Mouse (Mus musculus) heart, postnatal 36 days (tissue): ENCODE measurements around the gene Rnase4. TPM values are rescaled to one million over a fixed set of nuclear protein-coding genes. Genes with fewer than 3 reads are reported as not detected.

Experiments used
- DNase-seq, 2 experiments: peaks; one replicate each; pipeline ENCODE4 v3.0.0; 2021 to 2022
- intact Hi-C: fragments of 180-260 bp; cut with DNase I; formaldehyde crosslinking; loops from one replicate; pipeline ENCODE4 v1.15.1; 2025
- total RNA-seq, 2 experiments: library from RNA; stranded (reverse); gene quantifications; 2 replicates each; pipeline ENCODE4 v1.2.3; 2021

The Rnase4 gene
- total RNA-seq, 2 experiments from 2014 or later = 58.7 to 61.0 TPM

- intact Hi-C loops = no loop called here
- DNase-seq = no peak
Observed at GRCm38 (mm10) chr14:51125684-51126083, 34.8 kb downstream of the Rnase4 start.

DNA sequence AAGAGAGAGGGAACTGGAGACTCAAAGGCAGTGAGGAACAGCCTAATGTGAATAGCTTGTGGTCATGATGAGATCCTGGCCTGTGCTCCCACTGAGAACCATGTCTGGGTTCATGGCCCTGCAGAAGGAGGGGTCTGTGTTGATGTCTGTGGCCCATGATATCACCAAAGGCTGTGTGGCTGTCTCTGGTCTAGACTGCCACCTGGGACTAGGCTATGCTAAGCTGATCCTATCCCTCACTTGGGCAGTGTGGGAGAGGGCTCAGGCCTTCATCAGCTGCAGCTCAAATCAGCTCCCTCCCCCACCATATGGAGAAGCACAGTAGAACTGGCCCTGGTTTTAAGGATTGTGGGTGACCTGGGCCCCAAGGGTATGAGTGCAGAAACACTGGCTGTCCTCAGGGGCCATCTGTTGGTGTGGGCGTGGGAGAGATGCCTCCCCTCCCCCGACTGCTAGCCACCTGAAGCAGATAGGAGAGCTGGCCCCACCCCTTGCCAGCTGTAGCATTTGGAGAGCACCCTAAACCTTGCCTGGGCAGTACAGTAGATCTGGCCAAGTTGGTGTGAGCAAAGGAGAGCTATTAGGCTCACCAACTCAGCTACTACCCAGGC lies 36.9 kb downstream of the Rnase4 start:
- intact Hi-C loops = no loop called here
- no peak for DNase-seq

DNA sequence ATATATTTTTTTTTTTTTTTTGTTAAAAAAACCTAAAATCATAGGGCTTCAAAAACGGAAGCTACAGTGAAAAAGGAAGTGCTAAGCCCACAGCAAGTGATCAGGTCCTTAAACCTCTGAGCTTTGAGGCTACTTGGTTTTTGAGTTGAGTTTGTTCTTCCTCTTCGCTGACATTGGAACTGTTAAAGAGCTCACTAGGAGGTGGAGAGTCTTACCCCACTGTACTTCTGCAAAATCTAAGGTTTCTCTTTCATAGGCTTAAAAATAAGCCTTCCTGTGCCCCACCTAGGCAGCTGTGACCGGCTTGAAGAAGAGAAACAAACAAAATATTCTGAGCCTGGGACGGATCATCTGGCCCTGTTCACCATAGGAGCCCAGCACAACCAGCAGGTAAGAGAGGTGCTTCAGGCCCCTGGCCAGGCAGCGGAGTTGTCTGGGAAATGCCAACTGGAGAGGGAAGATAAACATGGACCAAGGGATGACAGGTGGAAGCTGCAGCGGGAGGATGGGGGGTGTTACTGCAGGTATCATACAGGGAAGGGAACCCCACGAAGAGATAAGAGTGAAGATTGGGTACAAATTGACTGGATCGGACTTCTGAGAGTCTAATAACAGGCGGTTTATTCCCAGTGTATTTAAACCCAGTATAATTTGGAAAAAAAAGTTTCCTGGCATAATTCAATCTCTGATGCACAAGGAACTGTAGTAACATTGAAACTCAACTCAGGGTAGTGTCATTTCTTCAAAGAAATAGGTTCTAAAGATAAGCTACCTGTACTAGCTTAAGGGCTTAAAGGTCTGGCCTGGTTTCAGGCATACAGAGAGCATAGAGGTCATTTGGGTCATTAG lies 38.1 kb downstream of the Rnase4 start:
- intact Hi-C loops = no loop called here
- DNase-seq = no peak

DNA sequence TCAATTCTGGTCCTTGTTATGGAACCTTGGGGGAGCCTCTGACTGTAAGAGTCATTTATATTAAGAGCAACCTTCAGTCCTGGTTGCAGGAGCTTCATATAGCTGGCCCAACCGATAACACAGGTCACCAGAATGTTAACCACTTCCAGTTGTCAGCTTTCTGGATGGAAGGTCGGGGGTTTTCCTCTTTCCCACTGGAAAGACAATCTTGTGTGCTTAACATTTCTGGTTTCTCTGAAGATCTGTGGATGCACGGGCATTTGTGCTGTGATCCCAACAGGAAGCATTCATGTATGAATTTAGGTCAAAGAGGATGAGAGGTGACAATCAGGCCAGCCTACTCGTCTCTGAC lies 38.7 kb downstream of the Rnase4 start:
- DNase-seq = no peak
- intact Hi-C loops = no loop called here

DNA sequence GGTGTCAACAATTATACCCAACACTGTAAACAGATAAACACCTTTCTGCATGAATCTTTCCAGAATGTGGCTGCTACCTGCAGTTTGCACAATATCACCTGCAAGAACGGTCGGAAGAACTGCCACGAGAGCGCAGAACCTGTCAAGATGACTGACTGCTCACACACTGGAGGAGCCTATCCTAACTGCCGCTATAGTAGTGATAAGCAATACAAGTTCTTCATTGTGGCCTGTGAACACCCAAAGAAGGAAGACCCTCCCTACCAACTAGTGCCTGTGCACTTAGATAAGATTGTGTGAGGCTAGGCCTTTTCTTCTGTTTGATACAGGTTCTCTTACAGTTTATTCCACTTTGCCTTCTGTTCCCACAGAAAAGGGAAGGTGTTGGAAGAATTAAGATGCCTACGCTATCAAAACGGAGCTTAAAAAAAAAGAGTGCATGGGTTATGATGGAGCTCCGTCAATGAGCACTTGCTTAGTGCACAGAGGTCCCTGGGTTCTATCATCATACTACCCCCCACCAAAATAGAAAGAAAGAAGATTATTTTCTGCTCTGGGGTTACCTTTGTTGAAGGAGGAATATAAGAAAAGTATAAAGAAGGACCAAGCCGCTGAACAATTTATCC lies 39.6 kb downstream of the Rnase4 start:
- intact Hi-C loops = no loop called here

GRCm38 (mm10) chr14:51131086-51131815 lies 40.4 kb downstream of the Rnase4 start:
- intact Hi-C loops = no loop called here
- DNase-seq = no peak

More for the DNA sequence above, 39.6 kb downstream of the Rnase4 start:
- no peak for DNase-seq

GRCm38 (mm10) chr14:51132372-51132771 lies 41.5 kb downstream of the Rnase4 start:
- no peak for DNase-seq
- intact Hi-C loops = no loop called here

GRCm38 (mm10) chr14:51140342-51140741 lies 49.5 kb downstream of the Rnase4 start:
- DNase-seq = no peak

GRCm38 (mm10) chr14:51142119-51142518 lies 51.2 kb downstream of the Rnase4 start:
- no peak for DNase-seq
- intact Hi-C loops = no loop called here

More at GRCm38 (mm10) chr14:51140342-51140741, 49.5 kb downstream of the Rnase4 start:
- intact Hi-C loops = no loop called here

DNA sequence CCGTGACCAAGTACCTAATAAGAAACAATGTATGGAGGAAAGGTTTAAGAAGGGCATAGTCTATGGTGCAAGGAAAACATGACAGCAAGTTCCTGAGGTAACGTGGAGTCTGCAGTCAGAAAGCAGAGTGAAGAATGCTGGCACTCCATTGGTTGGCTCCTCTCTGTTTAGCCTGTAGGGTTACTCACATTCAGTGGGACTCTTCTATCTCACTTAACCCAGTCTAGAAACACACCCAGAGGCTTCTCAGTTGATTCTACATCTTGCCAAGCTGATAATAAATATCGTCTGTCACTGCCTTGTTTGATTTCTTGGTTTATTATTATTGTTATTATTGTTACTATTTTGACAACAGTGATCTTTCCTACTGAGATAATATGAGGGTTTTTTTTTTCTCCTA lies 51.7 kb downstream of the Rnase4 start:
- intact Hi-C loops = no loop called here
- DNase-seq = no peak

DNA sequence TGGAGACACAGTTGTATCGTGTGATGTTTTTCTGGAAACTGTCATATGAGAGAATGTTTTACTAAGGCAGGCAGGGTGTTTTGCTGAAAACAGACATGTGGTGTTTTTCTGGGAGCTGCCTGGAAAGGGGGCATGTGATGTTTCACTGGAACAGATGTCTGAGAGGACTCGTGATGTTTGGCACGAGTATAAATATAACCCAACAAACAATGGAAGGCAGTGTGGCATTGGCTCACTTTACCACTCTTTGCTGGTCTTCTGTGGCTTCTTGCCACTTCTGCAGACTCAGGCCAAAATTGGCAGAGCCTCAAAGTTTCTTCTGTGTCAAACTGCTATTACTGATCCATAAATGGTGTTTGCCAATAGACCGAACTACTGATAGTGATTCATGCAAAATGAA lies 52.4 kb downstream of the Rnase4 start:
- intact Hi-C loops = no loop called here

GRCm38 (mm10) chr14:51143937-51144336 lies 53.1 kb downstream of the Rnase4 start:
- intact Hi-C loops = no loop called here
- no peak for DNase-seq

More for the DNA sequence above, 52.4 kb downstream of the Rnase4 start:
- peak in 1 of 2 experiments; percentile 37 for DNase-seq

DNA sequence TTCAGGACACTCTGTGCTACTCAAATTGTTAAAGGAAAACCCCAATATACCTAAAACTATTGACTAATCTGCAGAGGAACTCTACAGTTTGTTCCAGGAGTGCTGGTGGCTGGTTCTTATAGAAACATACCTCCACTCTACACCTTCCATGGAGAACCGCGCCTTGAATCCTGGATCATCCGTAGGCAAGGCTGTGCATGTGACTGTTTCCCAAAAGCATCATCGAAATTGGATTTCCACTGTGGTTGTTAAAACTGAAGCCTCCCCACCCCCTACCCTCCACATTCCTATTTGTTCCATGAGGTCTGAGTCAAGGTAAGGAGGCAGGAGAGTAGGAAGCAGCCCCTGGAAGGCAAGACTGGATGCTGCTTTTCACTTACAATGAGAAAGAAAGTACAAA lies 53.6 kb downstream of the Rnase4 start:
- intact Hi-C loops = no loop called here
- no peak for DNase-seq

GRCm38 (mm10) chr14:51145521-51145920 lies 54.6 kb downstream of the Rnase4 start:
- DNase-seq = no peak
- intact Hi-C loops = no loop called here

DNA sequence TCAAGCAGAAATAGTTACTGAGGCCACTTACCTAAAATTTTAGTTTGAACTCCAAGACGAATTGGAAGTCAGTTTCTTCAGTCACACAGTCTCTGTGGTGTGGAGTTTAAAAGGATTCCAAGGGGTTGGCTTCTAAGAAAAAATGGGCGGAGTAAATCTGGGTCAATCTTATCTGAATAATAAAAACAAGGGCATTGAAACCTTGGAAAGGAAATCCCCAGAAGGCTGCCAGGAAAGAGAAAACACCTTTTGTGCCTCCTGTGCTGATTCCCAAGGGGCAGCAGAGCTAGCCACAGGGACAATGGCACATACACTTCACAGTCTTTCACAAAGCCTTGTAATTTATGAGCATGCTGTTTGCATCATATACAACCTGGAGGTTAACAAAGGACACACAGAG lies 55.8 kb downstream of the Rnase4 start, which contains the start of gene Rnase1:
Gene Rnase1 (minus strand): TSS at position 101 of the 400 bp plus-strand sequence.
- no peak for DNase-seq
- intact Hi-C loops = no loop called here

GRCm38 (mm10) chr14:51148006-51148405 lies 57.1 kb downstream of the Rnase4 start:
- DNase-seq = no peak
- intact Hi-C loops = no loop called here

- intact Hi-C loops = no loop called here
- no peak for DNase-seq
Observed at GRCm38 (mm10) chr14:51149164-51149563, 58.3 kb downstream of the Rnase4 start.

DNA sequence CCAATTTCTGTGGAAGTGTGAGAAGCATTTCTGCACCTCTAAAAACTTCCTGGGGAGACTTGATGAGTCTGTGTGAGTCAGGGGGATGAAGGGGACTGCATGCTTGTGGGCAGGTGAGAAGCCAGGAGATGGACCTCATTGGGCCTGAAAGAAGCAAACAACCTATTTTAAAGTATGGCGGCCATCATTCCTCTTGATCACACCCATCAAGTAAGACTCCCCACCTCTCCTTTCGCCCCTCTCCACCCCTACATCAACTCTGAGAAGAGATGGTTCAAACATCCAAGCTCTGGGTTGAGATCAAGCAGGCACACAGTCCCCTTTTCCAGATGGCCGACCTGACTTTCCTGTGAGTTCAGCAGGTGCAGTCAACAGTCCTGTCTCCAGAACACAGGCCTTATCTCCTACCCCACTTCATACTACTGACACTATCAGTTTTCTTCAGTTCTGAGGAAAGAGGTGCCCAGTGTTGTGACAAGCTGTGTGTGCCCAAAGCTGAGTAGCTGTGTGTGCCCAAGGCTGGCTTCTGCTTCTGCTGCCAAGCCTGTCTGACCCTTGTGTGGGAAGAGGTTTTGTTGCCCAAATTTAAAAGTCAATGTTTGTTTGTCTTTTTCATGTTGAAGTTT lies 59.4 kb downstream of the Rnase4 start:
- intact Hi-C loops = no loop called here
- no peak for DNase-seq

DNA sequence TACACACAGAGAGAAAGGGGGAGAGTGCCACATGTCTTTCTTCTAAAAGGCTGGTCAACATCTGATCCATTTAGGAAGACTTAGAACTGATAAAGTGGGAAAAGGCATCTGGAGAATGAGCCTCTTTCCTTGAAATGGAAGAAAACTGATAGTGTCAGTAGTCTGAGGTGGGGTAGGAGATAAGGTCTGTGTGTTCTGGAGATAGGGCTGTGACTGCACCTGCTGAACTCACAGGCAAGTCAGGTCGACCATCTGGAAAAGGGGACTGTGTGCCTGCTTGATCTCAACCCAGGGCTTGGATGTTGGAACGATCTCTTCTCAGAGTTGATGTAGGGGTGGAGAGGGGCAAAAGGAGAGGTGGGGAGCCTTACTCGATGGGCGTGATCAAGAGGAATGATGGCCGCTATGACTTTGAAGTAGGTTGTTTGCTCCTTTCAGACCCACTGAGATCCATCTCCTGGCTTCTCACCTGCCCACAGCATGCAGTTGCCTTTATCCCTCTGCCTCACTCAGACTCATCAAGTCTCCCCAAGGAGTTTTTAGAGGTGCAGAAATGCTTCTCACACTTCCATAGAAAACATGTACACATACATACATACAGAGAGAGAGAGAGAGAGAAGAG lies 61.5 kb downstream of the Rnase4 start:
- no peak for DNase-seq
- intact Hi-C loops = no loop called here
